Mouse (Mus musculus): Measurements from ENCODE around the gene Cxcl13.

Gene Cxcl13

GRCm38 (mm10) chr5:95991339-95992292 is 34.9 kb downstream of the Cxcl13 start:
- no peak for DNase-seq

GRCm38 (mm10) chr5:95997276-95997675 is 40.5 kb downstream of the Cxcl13 start:
- DNase-seq = no peak

- no peak for DNase-seq
These were observed 46.6 kb downstream of the Cxcl13 start for GRCm38 (mm10) chr5:96003348-96003747.

- DNase-seq = no peak
These were observed 51.6 kb downstream of the Cxcl13 start for GRCm38 (mm10) chr5:96008274-96008842.

- no peak for DNase-seq
These were observed 52.3 kb downstream of the Cxcl13 start for GRCm38 (mm10) chr5:96009076-96009475.

Data from thymus, adult 18-20 months (tissue).